18 mouse cellular contexts compared by ENCODE assay signal in the genomic region with DNA sequence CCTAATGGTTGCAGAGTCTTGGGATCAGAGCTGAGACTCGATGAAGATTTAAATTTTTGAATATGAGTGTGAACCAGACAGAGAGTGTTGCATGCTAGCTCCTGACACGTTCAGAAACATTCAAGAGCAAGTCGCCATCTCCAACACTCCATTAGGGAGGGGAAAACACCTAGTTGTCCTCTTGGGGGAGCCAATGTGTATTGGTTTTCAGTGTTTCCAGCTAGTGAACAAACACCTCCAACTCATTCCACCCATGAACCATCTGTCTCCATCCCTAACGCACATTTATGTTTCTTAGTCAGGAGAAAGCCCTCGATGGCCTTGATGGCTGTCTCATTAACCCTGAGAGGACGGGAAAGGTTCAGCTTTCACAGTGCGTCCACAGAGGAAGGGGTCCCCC. TPM values are rescaled to one million over a fixed set of nuclear protein-coding genes. Genes with fewer than 3 reads are reported as not detected.
DNase-seq lines count a peak whose midpoint lies in the region; ATAC-seq and TF ChIP-seq lines count a peak whose summit lies in the region.
"Had no signal": no experiment of that assay in that cellular context is flagged by ENCODE, and none has a peak within 500 bp of the region (broad histone marks: within the 10 kb centered on the region; RNA-seq: fewer than 3 reads in every experiment).

No protein-coding gene starts in this region.

- ATAC-seq in liver, postnatal 0 days = no peak
- ATAC-seq in activated CD4-positive, CD25-positive, alpha-beta regulatory T cell, adult 4 months = no peak
- ATAC-seq: forebrain, embryonic 16.5 days; lung, postnatal 0 days had no signal

- H3K4me2 ChIP-seq in liver, postnatal 0 days (ENCODE audit: low read depth, low read length) = no peak overlapping the region
- H3K4me2 ChIP-seq: embryonic facial prominence, embryonic 15.5 days had no signal

- H3K4me3 ChIP-seq in liver, postnatal 0 days (ENCODE audit: low read depth, low read length) = no peak overlapping the region
- H3K4me3 ChIP-seq: embryonic facial prominence, embryonic 15.5 days; midbrain, embryonic 10.5 days had no signal

- 0 out of 2 replicates have a peak, but pooled peaks have one; percentile 3 for TF ChIP-seq CTCF in liver, postnatal 0 days (IDR thresholded peaks at IDR 0.05; ENCODE audit: low read depth)

- no peaks in the 10 kb centered on the region for H3K36me3 ChIP-seq in liver, postnatal 0 days (replicated peaks; ENCODE audit: insufficient read depth, low read length)
- H3K36me3 ChIP-seq: embryonic facial prominence, embryonic 15.5 days; midbrain, embryonic 10.5 days had no signal

- no peak for TF ChIP-seq EP300 in liver, postnatal 0 days (IDR thresholded peaks at IDR 0.05; ENCODE audit: low read depth)

- peaks cover 13% of the 10 kb centered on the region; the same call in 1 of the 2 replicates for H3K27me3 ChIP-seq in liver, postnatal 0 days (ENCODE audit: insufficient read depth, low read length)

- peak; percentile 19 to 37 for DNase-seq in frontal cortex, postnatal 36 days (ENCODE audit: low spot score in 2 of 2)
- no peak for DNase-seq in frontal cortex, postnatal 14 days (ENCODE audit: low spot score in 2 of 2)
- DNase-seq in liver, postnatal 0 days = no peak
- no peak for DNase-seq in liver
- DNase-seq in brain, adult 2 months (ENCODE audit: low read depth, low spot score) = peak; percentile 67
- DNase-seq in naive thymus-derived CD4-positive, alpha-beta T cell, adult 2 months (ENCODE audit: low read depth) = peak; percentile 20
- DNase-seq in testis, postnatal 10 days (ENCODE audit: low spot score) = no peak
- DNase-seq: cerebellum, adult 9-10 months; heart, adult 18-20 months; heart, postnatal 14 days; kidney, postnatal 14 days; thymus, postnatal 36 days had no signal

- WGBS in liver, postnatal 0 days (ENCODE audit: insufficient replicate concordance) = 29% methylated on average over 7 of the region's 7 CpGs

- H3K27ac ChIP-seq in liver, postnatal 0 days (ENCODE audit: low read depth) = no peak overlapping the region
- H3K27ac ChIP-seq: embryonic facial prominence, embryonic 15.5 days; midbrain, embryonic 10.5 days had no signal

- no peaks in the 10 kb centered on the region for H3K4me1 ChIP-seq in liver, postnatal 0 days (ENCODE audit: insufficient read depth)

- no peaks in the 10 kb centered on the region for H3K9me3 ChIP-seq in liver, postnatal 0 days (ENCODE audit: low read length)
- H3K9me3 ChIP-seq: embryonic facial prominence, embryonic 15.5 days; midbrain, embryonic 10.5 days had no signal

- no peak overlapping the region for H3K9ac ChIP-seq in liver, postnatal 0 days (replicated peaks)
- H3K9ac ChIP-seq: embryonic facial prominence, embryonic 15.5 days had no signal

RNA-seq across cellular contexts. Expression of a gene that starts 36.4 kb away (rescaled TPM):
- 8.6 and 12.6 TPM in 2 replicates for polyA plus RNA-seq in liver, postnatal 0 days (2015; fragmentation: Nextera tagmentation; extraction: Ambion mirVana)
- not detected for polyA plus RNA-seq in activated CD4-positive, CD25-positive, alpha-beta regulatory T cell, adult 4 months (2017; shearing (Covaris generic))
- polyA plus RNA-seq: forebrain, embryonic 16.5 days; lung, postnatal 0 days; midbrain, embryonic 10.5 days had no signal

RNA-seq across cellular contexts. Expression of a gene that starts 39.7 kb away (rescaled TPM):
- not detected in 2 replicates for polyA plus RNA-seq in liver, postnatal 0 days (2015; fragmentation: Nextera tagmentation; extraction: Ambion mirVana)
- polyA plus RNA-seq in activated CD4-positive, CD25-positive, alpha-beta regulatory T cell, adult 4 months (2017; shearing (Covaris generic)) = not detected
- polyA plus RNA-seq: liver, adult 2 months; lung, postnatal 0 days had no signal

Comparison
In these comparisons a context has a peak if more than half of its experiments do, and no peak if none do; other contexts are left out.
1. DNase-seq: peak in frontal cortex, postnatal 36 days (2 of 2), brain, adult 2 months (single experiment) and naive thymus-derived CD4-positive, alpha-beta T cell, adult 2 months (single experiment); none in frontal cortex, postnatal 14 days (0 of 2), liver, postnatal 0 days (single experiment), liver (single experiment) and testis, postnatal 10 days (single experiment).